Mouse (Mus musculus) midbrain, postnatal 0 days (tissue): ENCODE measurements around the gene Nedd4. TPM values are rescaled to one million over a fixed set of nuclear protein-coding genes. Genes with fewer than 3 reads are reported as not detected.

Experiments used
- ATAC-seq: fragments of 200-750 bp; cut with Nextera tagmentation; 2 replicates; pipeline ENCODE4 v1.8.0; 2017; ENCODE audit warnings: moderate number of reproducible peaks, mild to moderate bottlenecking, moderate TSS enrichment, moderate library complexity; ENCODE audit not compliant: low FRiP score
- DNase-seq: peaks from one replicate; pipeline ENCODE4 v3.0.0-alpha.2; 2015; ENCODE audit warnings: low spot score
- H3K27ac ChIP-seq: fragments of 300-500 bp; sonication (generic); 2 replicates; pipeline ENCODE4 v1.5.1; 2014; ENCODE audit warnings: low read depth, mild to moderate bottlenecking, low read length, mixed read lengths
- H3K27me3 ChIP-seq: fragments of 300-500 bp; sonication (generic); 2 replicates; pipeline ENCODE4 v1.6.1; 2014; ENCODE audit warnings: low read length, control low read depth, mixed read lengths; ENCODE audit not compliant: insufficient read depth
- H3K36me3 ChIP-seq: fragments of 300-500 bp; sonication (generic); 2 replicates; pipeline ENCODE4 v1.6.1; 2014; ENCODE audit warnings: low read length, control low read depth, mixed read lengths; ENCODE audit not compliant: insufficient read depth
- H3K4me1 ChIP-seq: fragments of 300-500 bp; sonication (generic); 2 replicates; pipeline ENCODE4 v1.6.1; 2014; ENCODE audit warnings: mild to moderate bottlenecking, control low read depth, antibody characterized with exemption, low read length, mixed read lengths; ENCODE audit not compliant: insufficient read depth
- H3K4me2 ChIP-seq: fragments of 300-500 bp; sonication (generic); 2 replicates; pipeline ENCODE4 v1.6.1; 2014; ENCODE audit warnings: low read depth, mild to moderate bottlenecking, low read length, mixed read lengths; ENCODE audit not compliant: poor library complexity, severe bottlenecking
- H3K4me3 ChIP-seq: fragments of 300-500 bp; sonication (generic); 2 replicates; pipeline ENCODE4 v1.5.1; 2014; ENCODE audit warnings: low read depth, mild to moderate bottlenecking, low read length, moderate library complexity
- H3K9ac ChIP-seq: fragments of 300-500 bp; sonication (generic); replicated peaks from 2 replicates; pipeline ENCODE4 v1.6.1; 2014; ENCODE audit warnings: mild to moderate bottlenecking, low read length, moderate library complexity, mixed read lengths; ENCODE audit not compliant: poor library complexity, severe bottlenecking
- H3K9me3 ChIP-seq: fragments of 300-500 bp; sonication (generic); 2 replicates; pipeline ENCODE4 v1.6.1; 2016; ENCODE audit warnings: low read length, control low read depth
- CTCF ChIP-seq: IDR thresholded peaks from 2 replicates; pipeline ENCODE4 v1.5.1; 2016; ENCODE audit warnings: antibody characterized with exemption, mild to moderate bottlenecking
- WGBS: fragments of 180-500 bp; shearing (Covaris S2); extraction: QIAGEN DNeasy Blood & Tissue Kit; methylation state at CpG from one replicate; pipeline ENCODE4 v1.1.7; 2014; 5-methylcytosine and 5-hydroxymethylcytosine counted together
- polyA plus RNA-seq: library from polyadenylated mRNA; unstranded; fragments of >200 nt; fragmentation: Nextera tagmentation; extraction: Ambion mirVana; gene quantifications from 2 replicates; pipeline ENCODE4 v1.2.1, GENCODE M21; 2015
- total RNA-seq: library from RNA; depleted of rRNA; stranded (reverse); fragments of >200 nt; gene quantifications from 2 replicates; pipeline ENCODE4 v1.2.3, GENCODE M21; 2014

Nedd4 gene
- total and polyA plus RNA-seq, 2 experiments from 2014 or later: 321 to 432 TPM

DNA sequence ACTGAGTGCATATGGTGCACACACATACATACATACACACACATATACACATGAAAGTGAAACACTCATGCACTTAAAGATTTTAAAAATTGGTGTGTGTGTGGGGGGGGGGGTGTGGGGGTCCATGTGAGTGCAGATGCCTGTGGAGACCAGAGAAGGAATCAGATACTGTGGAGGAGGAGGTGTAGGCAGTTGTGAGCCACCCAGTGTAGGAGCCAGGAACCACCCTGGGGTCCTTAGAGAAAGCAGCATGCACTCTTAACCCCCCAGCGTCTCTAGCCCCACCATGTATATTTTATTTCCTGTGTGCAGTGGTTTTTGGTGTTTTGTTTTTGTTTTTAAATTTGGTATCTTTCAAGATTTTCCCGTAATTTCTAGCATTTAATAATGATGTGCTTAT is 45.9 kb downstream of the Nedd4 start:
- Histone ChIP-seq H3K9ac (no peak overlapping the region), H3K36me3 (peaks cover 18% of the 10 kb centered on the region), H3K27ac (no peak overlapping the region), H3K9me3 (no peaks in the 10 kb centered on the region), H3K4me3 (no peak overlapping the region), H3K27me3 (no peaks in the 10 kb centered on the region), H3K4me1 (no peaks in the 10 kb centered on the region), H3K4me2 (no peak overlapping the region)
- ATAC-seq: no peak
- TF ChIP-seq CTCF: no peak
- WGBS: 97% methylated on average over 2 of the region's 2 CpGs
- no peak for DNase-seq

DNA sequence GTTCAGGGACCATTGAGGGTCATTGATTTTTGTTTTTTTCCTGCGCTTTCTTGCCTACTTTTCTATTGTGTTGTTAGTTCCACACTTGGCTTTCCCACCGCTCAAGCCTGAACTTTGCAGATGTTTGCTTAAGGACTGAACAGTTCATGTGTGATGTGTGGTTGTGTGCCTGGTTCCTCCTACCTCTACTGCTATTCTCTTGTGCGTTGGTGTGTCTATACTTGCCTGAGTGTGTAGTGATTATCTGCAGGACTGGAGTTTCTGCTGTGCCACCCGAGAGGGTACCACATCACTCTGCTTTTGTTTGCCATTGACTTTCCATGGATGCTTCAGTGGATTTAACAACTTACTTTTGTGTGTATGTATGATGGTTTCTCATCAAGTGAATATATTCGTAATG is 46.5 kb downstream of the Nedd4 start:
- DNase-seq: no peak
- Histone ChIP-seq H3K9me3 (no peaks in the 10 kb centered on the region), H3K4me1 (no peaks in the 10 kb centered on the region), H3K36me3 (peaks cover 20% of the 10 kb centered on the region), H3K27ac (no peak overlapping the region), H3K9ac (no peak overlapping the region), H3K4me2 (no peak overlapping the region), H3K27me3 (no peaks in the 10 kb centered on the region), H3K4me3 (no peak overlapping the region)
- TF ChIP-seq CTCF: no peak
- ATAC-seq: no peak
- WGBS: 88% methylated on average over 5 of the region's 5 CpGs

DNA sequence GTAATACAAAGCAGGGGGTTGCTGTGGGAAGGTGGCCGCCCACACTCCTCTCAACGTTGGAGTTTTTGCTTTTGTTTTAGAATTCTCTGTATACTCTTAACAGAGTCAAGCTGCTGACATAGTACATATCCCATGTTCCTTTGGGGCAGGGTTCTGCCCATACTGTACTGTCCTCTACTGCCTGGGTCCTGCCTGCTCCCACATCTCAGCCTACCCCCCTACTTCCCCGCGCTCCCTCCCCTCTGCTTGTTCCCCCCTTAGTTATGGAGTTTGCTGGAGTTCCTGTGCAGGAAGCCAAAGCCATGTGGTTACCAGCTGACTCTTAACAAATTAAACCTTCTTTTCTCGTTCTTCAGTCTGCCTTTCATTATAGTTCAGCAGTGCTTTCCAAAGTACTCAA is 47.9 kb downstream of the Nedd4 start:
- no peaks in the 10 kb centered on the region for H3K4me1 ChIP-seq
- no peak overlapping the region for H3K4me3 ChIP-seq
- H3K4me2 ChIP-seq: no peak overlapping the region
- ATAC-seq: no peak
- no peak overlapping the region for H3K9ac ChIP-seq
- TF ChIP-seq CTCF: no peak
- no peak for DNase-seq
- WGBS: 75% methylated on average over 5 of the region's 5 CpGs
- no peak overlapping the region for H3K27ac ChIP-seq
- no peaks in the 10 kb centered on the region for H3K27me3 ChIP-seq
- H3K9me3 ChIP-seq: no peaks in the 10 kb centered on the region
- H3K36me3 ChIP-seq: peaks cover 26% of the 10 kb centered on the region

DNA sequence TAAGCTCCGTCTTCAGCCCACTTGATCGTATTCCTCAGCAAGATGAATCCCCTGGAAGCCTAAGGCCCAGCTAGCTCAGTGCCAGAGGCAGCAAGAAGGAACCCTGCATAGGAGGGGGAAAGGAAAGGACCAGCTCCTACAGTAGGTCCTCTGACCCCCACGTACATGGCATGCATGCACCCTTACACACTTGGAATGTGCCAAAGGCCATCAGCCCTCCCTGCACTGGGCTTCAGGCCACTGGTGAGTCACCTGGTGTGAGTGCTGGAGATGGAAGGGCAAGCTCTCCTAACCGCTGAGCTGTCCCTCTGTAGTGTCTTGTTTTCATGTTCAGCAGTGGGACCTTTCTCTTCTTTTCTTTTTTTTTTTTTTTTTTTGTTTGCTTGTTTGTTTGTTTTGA is 52.8 kb downstream of the Nedd4 start:
- peaks cover 52% of the 10 kb centered on the region for H3K36me3 ChIP-seq

DNA sequence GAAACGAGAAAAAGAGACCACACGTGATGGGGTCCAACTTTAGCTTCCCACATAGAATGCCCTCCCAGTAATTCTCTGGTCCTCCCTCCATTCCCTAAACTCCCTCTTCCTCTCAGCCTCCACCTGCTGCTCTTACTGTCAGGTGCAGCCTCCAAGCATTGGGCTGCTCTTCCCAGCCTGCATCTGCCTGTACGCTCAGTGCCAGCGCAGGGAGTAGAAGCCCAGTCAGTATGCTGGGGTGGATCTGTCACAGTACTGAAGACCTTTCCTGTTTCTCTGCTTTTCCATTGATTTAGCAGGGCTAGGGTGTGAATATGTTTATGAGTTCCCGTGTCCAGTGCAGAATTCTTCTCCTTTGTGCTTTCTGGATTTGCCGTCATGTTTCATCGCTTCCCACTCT is 54.1 kb downstream of the Nedd4 start:
- Histone ChIP-seq H3K36me3 (peaks cover 59% of the 10 kb centered on the region), H3K4me3 (no peak overlapping the region), H3K9ac (no peak overlapping the region), H3K27ac (no peak overlapping the region), H3K4me2 (no peak overlapping the region), H3K4me1 (no peaks in the 10 kb centered on the region), H3K27me3 (no peaks in the 10 kb centered on the region), H3K9me3 (no peaks in the 10 kb centered on the region)
- no peak for TF ChIP-seq CTCF
- ATAC-seq: no peak
- WGBS: 87% methylated on average over 7 of the region's 7 CpGs
- no peak for DNase-seq

More for the DNA sequence above, 52.8 kb downstream of the Nedd4 start:
- no peak for DNase-seq
- H3K4me1 ChIP-seq: no peaks in the 10 kb centered on the region
- no peak for ATAC-seq
- H3K4me3 ChIP-seq: no peak overlapping the region
- H3K4me2 ChIP-seq: no peak overlapping the region
- no peaks in the 10 kb centered on the region for H3K27me3 ChIP-seq
- no peak overlapping the region for H3K9ac ChIP-seq
- no peak for TF ChIP-seq CTCF
- WGBS: 76% methylated on average over 4 of the region's 4 CpGs
- H3K27ac ChIP-seq: no peak overlapping the region
- H3K9me3 ChIP-seq: no peaks in the 10 kb centered on the region

DNA sequence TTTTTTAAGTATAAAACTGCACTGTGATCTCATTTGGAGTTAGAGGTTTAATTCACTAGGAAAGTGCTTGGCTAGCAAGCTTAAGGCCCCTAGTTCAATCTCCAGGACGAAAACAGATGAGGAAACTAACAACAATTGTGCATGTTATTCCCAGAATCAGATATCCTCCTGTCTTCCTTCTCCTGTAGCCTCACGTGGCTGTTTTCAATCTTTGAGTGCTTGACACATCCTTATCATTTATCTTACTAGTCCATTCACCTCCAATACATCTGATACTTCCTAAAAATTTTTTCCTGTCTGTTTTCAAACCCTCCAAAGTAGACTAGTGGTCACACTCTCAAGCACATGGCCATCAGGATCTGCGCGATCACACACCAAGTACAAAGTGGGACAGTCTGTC is 57.0 kb downstream of the Nedd4 start:
- no peak overlapping the region for H3K9ac ChIP-seq
- 93% methylated on average over 4 of the region's 4 CpGs for WGBS
- TF ChIP-seq CTCF: no peak
- peaks cover 62% of the 10 kb centered on the region for H3K36me3 ChIP-seq
- H3K27me3 ChIP-seq: no peaks in the 10 kb centered on the region
- H3K9me3 ChIP-seq: no peaks in the 10 kb centered on the region
- no peaks in the 10 kb centered on the region for H3K4me1 ChIP-seq
- ATAC-seq: no peak
- H3K4me2 ChIP-seq: no peak overlapping the region
- H3K27ac ChIP-seq: no peak overlapping the region
- H3K4me3 ChIP-seq: no peak overlapping the region
- DNase-seq: no peak
